In the genomic region with DNA sequence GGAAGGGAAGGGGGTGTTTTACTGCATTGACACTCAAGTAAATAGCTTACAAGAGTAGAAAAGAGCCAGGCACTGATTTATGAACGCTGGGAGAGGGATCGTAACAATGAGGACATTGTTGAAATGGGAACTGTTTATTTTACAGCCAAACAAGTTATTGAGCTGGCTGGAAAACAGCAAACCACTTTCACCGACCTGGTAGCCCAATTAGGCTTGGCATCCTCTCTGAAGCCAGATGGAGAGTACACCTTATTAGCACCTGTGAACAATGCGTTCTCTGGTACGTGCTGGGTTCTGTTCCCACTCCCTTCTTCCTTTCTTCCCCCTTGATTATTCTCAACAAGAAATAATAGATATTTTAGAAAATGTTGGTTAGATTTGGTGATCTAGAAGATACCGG, we compare ENCODE assay signal across 25 mouse cellular contexts.
"Had no signal": no experiment of that assay in that cellular context is flagged by ENCODE, and none has a peak within 500 bp of the region (broad histone marks: within the 10 kb centered on the region; RNA-seq: fewer than 3 reads in every experiment).

No protein-coding gene starts in this region.

- H3K4me1 ChIP-seq: heart, embryonic 13.5 days; heart, embryonic 15.5 days; hindbrain, embryonic 15.5 days; liver, embryonic 12.5 days had no signal

- H3K9me3 ChIP-seq: heart, embryonic 13.5 days; heart, embryonic 15.5 days; hindbrain, embryonic 13.5 days; hindbrain, embryonic 15.5 days; kidney, embryonic 15.5 days; liver, embryonic 12.5 days had no signal

- H3K4me2 ChIP-seq: heart, embryonic 11.5 days; heart, embryonic 13.5 days; heart, embryonic 15.5 days; hindbrain, embryonic 13.5 days; hindbrain, embryonic 15.5 days; kidney, embryonic 15.5 days; liver, embryonic 12.5 days had no signal

- ATAC-seq: hindbrain, postnatal 0 days; intestine, embryonic 16.5 days; liver, embryonic 12.5 days had no signal

- H3K27ac ChIP-seq: heart, adult 2 months; heart, embryonic 13.5 days; heart, embryonic 15.5 days; hindbrain, embryonic 13.5 days; hindbrain, embryonic 15.5 days; hindbrain, postnatal 0 days; kidney, embryonic 15.5 days; kidney, postnatal 0 days; liver, embryonic 12.5 days; liver, embryonic 14.5 days had no signal

- DNase-seq: gastrocnemius, postnatal 14 days; gastrocnemius, postnatal 36 days; heart, adult 11 months; heart, adult 2 months; heart, postnatal 14 days; heart, postnatal 36 days; kidney, adult 11 months; kidney, adult 2 months; kidney, adult 9 months; kidney, postnatal 14 days; kidney, postnatal 36 days; layer of hippocampus, adult 9-11 months; layer of hippocampus, postnatal 36 days; left cerebral cortex, postnatal 4 days had no signal

- H3K9ac ChIP-seq: heart, embryonic 13.5 days; heart, embryonic 15.5 days; hindbrain, embryonic 13.5 days; hindbrain, embryonic 15.5 days; kidney, embryonic 15.5 days; liver, embryonic 12.5 days; liver, embryonic 14.5 days had no signal

- H3K27me3 ChIP-seq: heart, embryonic 13.5 days; heart, embryonic 15.5 days; hindbrain, embryonic 13.5 days; hindbrain, embryonic 15.5 days; kidney, embryonic 15.5 days; liver, embryonic 12.5 days had no signal

- H3K36me3 ChIP-seq: heart, embryonic 15.5 days; hindbrain, embryonic 13.5 days; hindbrain, embryonic 15.5 days; kidney, embryonic 15.5 days; liver, embryonic 12.5 days had no signal

- H3K4me3 ChIP-seq: heart, adult 2 months; heart, embryonic 13.5 days; heart, embryonic 15.5 days; hindbrain, embryonic 13.5 days; hindbrain, embryonic 15.5 days; kidney, embryonic 15.5 days; liver, embryonic 12.5 days had no signal
